Mouse (Mus musculus) stomach, embryonic 14.5 days (tissue): ENCODE measurements around the gene D10Jhu81e. TPM values are rescaled to one million over a fixed set of nuclear protein-coding genes. Genes with fewer than 3 reads are reported as not detected.
"Not testable (repeated sequence)": the region's sequence is repeated elsewhere in the genome, so short reads cannot be mapped to it uniquely, and the experiment has no call there.

Source experiments
- ATAC-seq: fragments of 200-750 bp; cut with Nextera tagmentation; 2 replicates; pipeline ENCODE4 v1.8.0; 2017; ENCODE audit warnings: low read depth, moderate TSS enrichment; ENCODE audit not compliant: insufficient number of reproducible peaks, insufficient read depth, low FRiP score
- H3K27ac ChIP-seq: fragments of 300-500 bp; sonication (generic); 2 replicates; pipeline ENCODE4 v1.5.1; 2014; ENCODE audit warnings: mild to moderate bottlenecking, low read length, moderate library complexity, mixed read lengths
- H3K27me3 ChIP-seq: fragments of 300-500 bp; sonication (generic); 2 replicates; pipeline ENCODE4 v1.6.1; 2014; ENCODE audit warnings: low read length, control low read depth, mixed read lengths; ENCODE audit not compliant: control insufficient read depth, insufficient read depth
- H3K36me3 ChIP-seq: fragments of 300-500 bp; sonication (generic); 2 replicates; pipeline ENCODE4 v1.6.1; 2014; ENCODE audit warnings: mild to moderate bottlenecking, control low read depth, low read length, moderate library complexity, mixed read lengths; ENCODE audit not compliant: control insufficient read depth, insufficient read depth
- H3K4me1 ChIP-seq: fragments of 300-500 bp; sonication (generic); 2 replicates; pipeline ENCODE4 v1.6.1; 2014; ENCODE audit warnings: low read length, control low read depth, mixed read lengths; ENCODE audit not compliant: control insufficient read depth, insufficient read depth
- H3K4me2 ChIP-seq: fragments of 300-500 bp; sonication (generic); replicated peaks from 2 replicates; pipeline ENCODE4 v1.6.1; 2014; ENCODE audit warnings: low read depth, low read length, control low read depth
- H3K4me3 ChIP-seq: fragments of 300-500 bp; sonication (generic); 2 replicates; pipeline ENCODE4 v1.5.1; 2014; ENCODE audit warnings: low read depth, low read length, control low read depth
- H3K9ac ChIP-seq: fragments of 300-500 bp; sonication (generic); replicated peaks from 2 replicates; pipeline ENCODE4 v1.6.1; 2014; ENCODE audit warnings: low read depth, mild to moderate bottlenecking, control low read depth, low read length, moderate library complexity, mixed read lengths
- H3K9me3 ChIP-seq: fragments of 300-500 bp; sonication (generic); 2 replicates; pipeline ENCODE4 v1.6.1; 2016; ENCODE audit warnings: low read depth, low read length, control low read depth; ENCODE audit not compliant: control insufficient read depth
- WGBS: fragments of 180-500 bp; shearing (Covaris S2); extraction: QIAGEN DNeasy Blood & Tissue Kit; methylation state at CpG from one replicate; pipeline ENCODE4 v1.1.7; 2014; 5-methylcytosine and 5-hydroxymethylcytosine counted together
- polyA plus RNA-seq: library from polyadenylated mRNA; unstranded; fragments of >200 nt; fragmentation: Nextera tagmentation; extraction: Ambion mirVana; gene quantifications from 2 replicates; pipeline ENCODE4 v1.2.1, GENCODE M21; 2014

D10Jhu81e gene
- polyA plus RNA-seq, 1 experiment from 2014 or later, result 18.2 TPM

GRCm38 (mm10) chr10:78134400-78134799 is 35.2 kb downstream of the D10Jhu81e start:
- Histone ChIP-seq H3K27ac (no peak overlapping the region; the same call in 1 of the 2 replicates), H3K4me3 (no peak overlapping the region), H3K36me3 (no peaks in the 10 kb centered on the region), H3K4me2 (no peak overlapping the region), H3K9me3 (no peaks in the 10 kb centered on the region), H3K9ac (no peak overlapping the region), H3K27me3 (no peaks in the 10 kb centered on the region), H3K4me1 (peaks cover 26% of the 10 kb centered on the region)
- WGBS, result 60% methylated on average over 4 of the region's 4 CpGs
- ATAC-seq, result no peak

GRCm38 (mm10) chr10:78129998-78130397 is 39.6 kb downstream of the D10Jhu81e start:
- no peak overlapping the region for H3K4me2 ChIP-seq
- H3K27me3 ChIP-seq, result no peaks in the 10 kb centered on the region
- no peak overlapping the region for H3K9ac ChIP-seq
- no peaks in the 10 kb centered on the region for H3K9me3 ChIP-seq
- peaks cover 8% of the 10 kb centered on the region for H3K4me1 ChIP-seq
- no peaks in the 10 kb centered on the region for H3K36me3 ChIP-seq
- H3K4me3 ChIP-seq, result no peak overlapping the region
- H3K27ac ChIP-seq, result no peak overlapping the region
- ATAC-seq, result no peak
- 84% methylated on average over 4 of the region's 4 CpGs for WGBS

- H3K36me3 ChIP-seq, result no peaks in the 10 kb centered on the region
- no peak overlapping the region for H3K27ac ChIP-seq
- no peak overlapping the region for H3K4me3 ChIP-seq
- H3K4me2 ChIP-seq, result no peak overlapping the region
- no peak overlapping the region for H3K9ac ChIP-seq
- ATAC-seq, result no peak
- H3K27me3 ChIP-seq, result no peaks in the 10 kb centered on the region
- peaks cover 3% of the 10 kb centered on the region for H3K4me1 ChIP-seq
- H3K9me3 ChIP-seq, result no peaks in the 10 kb centered on the region
- WGBS, result 42% methylated on average over 11 of the region's 11 CpGs
Measured at GRCm38 (mm10) chr10:78129423-78129822, 40.2 kb downstream of the D10Jhu81e start.

- H3K36me3 ChIP-seq, result no peaks in the 10 kb centered on the region
- no peak overlapping the region for H3K4me3 ChIP-seq
- H3K9me3 ChIP-seq, result no peaks in the 10 kb centered on the region
- H3K4me1 ChIP-seq, result no peaks in the 10 kb centered on the region
- WGBS, result 83% methylated on average over 2 of the region's 2 CpGs
- no peaks in the 10 kb centered on the region for H3K27me3 ChIP-seq
- no peak for ATAC-seq
- H3K27ac ChIP-seq, result no peak overlapping the region
- no peak overlapping the region for H3K4me2 ChIP-seq
- H3K9ac ChIP-seq, result no peak overlapping the region
Measured at GRCm38 (mm10) chr10:78128647-78129046, 40.9 kb downstream of the D10Jhu81e start.

- H3K27ac ChIP-seq, result no peak overlapping the region
- no peaks in the 10 kb centered on the region for H3K9me3 ChIP-seq
- H3K4me1 ChIP-seq, result no peaks in the 10 kb centered on the region
- WGBS, result 47% methylated on average over 1 of the region's 1 CpGs
- no peak overlapping the region for H3K4me3 ChIP-seq
- no peaks in the 10 kb centered on the region for H3K36me3 ChIP-seq
- no peak overlapping the region for H3K4me2 ChIP-seq
- ATAC-seq, result no peak
- no peaks in the 10 kb centered on the region for H3K27me3 ChIP-seq
- no peak overlapping the region for H3K9ac ChIP-seq
Measured at GRCm38 (mm10) chr10:78127931-78128330, 41.7 kb downstream of the D10Jhu81e start.

- Histone ChIP-seq H3K4me3 (no peak overlapping the region), H3K9me3 (no peaks in the 10 kb centered on the region), H3K9ac (no peak overlapping the region), H3K27ac (no peak overlapping the region), H3K27me3 (no peaks in the 10 kb centered on the region), H3K4me1 (no peaks in the 10 kb centered on the region), H3K36me3 (no peaks in the 10 kb centered on the region), H3K4me2 (no peak overlapping the region)
- WGBS, result 75% methylated on average over 9 of the region's 9 CpGs
- no peak for ATAC-seq
Measured at GRCm38 (mm10) chr10:78127046-78127870, 42.3 kb downstream of the D10Jhu81e start.

GRCm38 (mm10) chr10:78126311-78126710 is 43.3 kb downstream of the D10Jhu81e start:
- ATAC-seq, result no peak
- Histone ChIP-seq H3K36me3 (no peaks in the 10 kb centered on the region), H3K4me3 (no peak overlapping the region), H3K4me2 (no peak overlapping the region), H3K27me3 (no peaks in the 10 kb centered on the region), H3K9ac (no peak overlapping the region), H3K9me3 (no peaks in the 10 kb centered on the region), H3K4me1 (no peaks in the 10 kb centered on the region), H3K27ac (no peak overlapping the region)
- WGBS, result 94% methylated on average over 5 of the region's 5 CpGs

GRCm38 (mm10) chr10:78125061-78125460 is 44.5 kb downstream of the D10Jhu81e start:
- not testable (repeated sequence) for ATAC-seq

GRCm38 (mm10) chr10:78124137-78124536 is 45.4 kb downstream of the D10Jhu81e start:
- H3K4me1 ChIP-seq, H3K36me3 ChIP-seq, ATAC-seq, H3K9me3 ChIP-seq, H3K4me2 ChIP-seq, H3K9ac ChIP-seq, H3K27me3 ChIP-seq, H3K27ac ChIP-seq, H3K4me3 ChIP-seq: not testable (repeated sequence)
- 30% methylated on average over 6 of the region's 6 CpGs for WGBS

More at GRCm38 (mm10) chr10:78125061-78125460, 44.5 kb downstream of the D10Jhu81e start:
- not testable (repeated sequence) for H3K9ac ChIP-seq, H3K36me3 ChIP-seq, H3K9me3 ChIP-seq, H3K27me3 ChIP-seq, H3K27ac ChIP-seq, H3K4me1 ChIP-seq, H3K4me3 ChIP-seq, H3K4me2 ChIP-seq
- WGBS, result 70% methylated on average over 8 of the region's 8 CpGs
